Mouse (Mus musculus) intestine, embryonic 15.5 days (tissue): ENCODE results near the gene Speer4e. TPM values are rescaled to one million over a fixed set of nuclear protein-coding genes. Genes with fewer than 3 reads are reported as not detected.
A peak's percentile ranks its signal among the peaks of the same experiment; 100 is the strongest.
"Not testable (repeated sequence)": the region's sequence is repeated elsewhere in the genome, so short reads cannot be mapped to it uniquely, and the experiment has no call there.

Experiments used
- ATAC-seq: fragments of 200-750 bp; cut with Nextera tagmentation; 2 replicates; pipeline ENCODE4 v1.8.0; 2017; ENCODE audit warnings: moderate TSS enrichment, moderate library complexity
- H3K27ac ChIP-seq: fragments of 300-500 bp; sonication (generic); 2 replicates; pipeline ENCODE4 v1.5.1; 2015; ENCODE audit warnings: mild to moderate bottlenecking, inconsistent platforms
- H3K27me3 ChIP-seq: fragments of 300-500 bp; sonication (generic); replicated peaks from 2 replicates; pipeline ENCODE4 v1.6.1; 2015; ENCODE audit warnings: inconsistent platforms
- H3K36me3 ChIP-seq: fragments of 300-500 bp; sonication (generic); 2 replicates; pipeline ENCODE4 v1.6.1; 2015; ENCODE audit warnings: inconsistent platforms
- H3K4me1 ChIP-seq: fragments of 300-500 bp; sonication (generic); replicated peaks from 2 replicates; pipeline ENCODE4 v1.6.1; 2015; ENCODE audit warnings: inconsistent platforms
- H3K4me2 ChIP-seq: fragments of 300-500 bp; sonication (generic); replicated peaks from 2 replicates; pipeline ENCODE4 v1.6.1; 2015; ENCODE audit warnings: mild to moderate bottlenecking, inconsistent platforms
- H3K4me3 ChIP-seq: fragments of 300-500 bp; sonication (generic); replicated peaks from 2 replicates; pipeline ENCODE4 v1.5.1; 2015; ENCODE audit warnings: inconsistent platforms
- H3K9ac ChIP-seq: fragments of 300-500 bp; sonication (generic); 2 replicates; pipeline ENCODE4 v1.6.1; 2015; ENCODE audit warnings: inconsistent platforms
- H3K9me3 ChIP-seq: fragments of 300-500 bp; sonication (generic); 2 replicates; pipeline ENCODE4 v1.6.1; 2016; ENCODE audit warnings: inconsistent platforms
- WGBS: fragments of 180-500 bp; shearing (Covaris S2); methylation state at CpG from one replicate; pipeline ENCODE4 v1.1.7; 2015; 5-methylcytosine and 5-hydroxymethylcytosine counted together
- polyA plus RNA-seq: library from polyadenylated mRNA; unstranded; fragments of >200 nt; fragmentation: Nextera tagmentation; extraction: Ambion mirVana; gene quantifications from 2 replicates; pipeline ENCODE4 v1.2.1, GENCODE M21; 2015

Speer4e gene
- polyA plus RNA-seq, result not detected in 2 replicates

DNA sequence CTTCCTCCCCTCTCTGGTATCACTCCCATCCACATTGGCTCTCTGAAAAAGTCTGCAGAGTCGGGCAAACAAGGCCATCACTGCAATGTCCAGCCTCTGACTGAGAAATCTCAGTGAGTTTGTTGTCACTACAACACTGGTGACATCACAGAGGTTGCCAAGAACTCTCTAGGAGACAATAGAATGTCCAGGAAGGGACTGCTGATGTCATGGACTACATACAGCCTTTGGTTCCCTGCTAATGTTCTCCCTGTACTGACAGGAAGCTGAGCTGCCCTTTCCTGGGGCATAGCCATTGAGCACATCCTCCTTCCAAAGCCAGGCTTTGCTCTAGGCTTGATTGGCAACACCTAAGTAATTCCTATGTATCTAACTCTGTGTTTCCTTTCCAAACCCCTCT is at the start of gene Speer4e:
Speer4e (minus strand) TSS at position 101 of the 400 bp plus-strand sequence.
- not testable (repeated sequence) for H3K27ac ChIP-seq, ATAC-seq, H3K36me3 ChIP-seq, H3K9me3 ChIP-seq, H3K4me2 ChIP-seq, H3K4me3 ChIP-seq, H3K4me1 ChIP-seq, H3K9ac ChIP-seq, H3K27me3 ChIP-seq
- WGBS, result 46% methylated on average over 1 of the region's 1 CpGs

DNA sequence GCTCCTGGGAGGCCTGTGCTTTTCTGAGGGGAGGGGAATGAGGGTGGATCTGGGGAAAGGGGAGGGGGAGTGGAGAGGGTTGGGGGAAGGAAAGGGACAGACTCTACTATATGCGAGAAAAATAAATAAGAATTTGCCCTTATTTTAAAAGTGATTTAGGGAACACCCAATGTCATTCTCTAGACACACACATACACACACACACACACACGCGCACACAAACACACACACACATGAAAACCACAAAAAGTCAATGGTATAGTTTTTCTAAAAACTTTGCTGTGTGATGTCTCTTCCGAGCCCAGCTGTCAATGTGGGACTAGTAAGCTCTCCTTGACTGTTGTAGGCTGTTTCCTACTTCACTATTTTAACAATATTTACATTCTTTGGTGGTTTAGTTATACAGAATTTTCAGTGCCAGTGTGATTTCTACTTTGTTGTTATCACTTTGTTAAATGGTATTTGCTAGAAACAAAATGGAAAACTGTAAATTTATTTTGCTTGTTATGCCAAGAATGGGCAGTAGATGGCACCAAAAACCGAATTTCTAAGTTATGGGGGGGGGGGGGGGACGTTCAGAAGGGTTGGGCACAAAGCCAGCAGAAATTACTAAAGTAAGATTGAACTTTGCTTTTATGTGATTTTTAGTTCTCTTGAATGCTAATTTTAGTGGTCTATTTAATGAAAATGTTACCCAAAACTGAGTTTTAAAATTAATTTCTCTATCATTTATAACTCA is 48.6 kb upstream of the Speer4e start:
- peak; percentile 74 for ATAC-seq
- H3K9me3 ChIP-seq, H3K36me3 ChIP-seq, H3K27ac ChIP-seq, H3K4me1 ChIP-seq, H3K4me3 ChIP-seq, H3K27me3 ChIP-seq, H3K4me2 ChIP-seq, H3K9ac ChIP-seq: not testable (repeated sequence)
- WGBS, result 43% methylated on average over 6 of the region's 6 CpGs

DNA sequence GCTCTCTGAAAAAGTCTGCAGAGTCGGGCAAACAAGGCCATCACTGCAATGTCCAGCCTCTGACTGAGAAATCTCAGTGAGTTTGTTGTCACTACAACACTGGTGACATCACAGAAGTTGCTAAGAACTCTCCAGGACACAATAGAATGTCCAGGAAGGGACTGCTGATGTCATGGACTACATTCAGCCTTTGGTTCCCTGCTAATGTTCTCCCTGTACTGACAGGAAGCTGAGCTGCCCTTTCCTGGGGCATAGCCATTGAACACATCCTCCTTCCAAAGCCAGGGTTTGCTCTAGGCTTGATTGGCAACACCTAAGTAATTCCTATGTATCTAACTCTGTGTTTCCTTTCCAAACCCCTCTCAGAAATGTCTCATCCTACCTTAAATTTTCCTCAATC is 40.6 kb upstream of the Speer4e start, which contains the start of gene Gm10354:
Gm10354 (minus strand) TSS at position 101 of the 400 bp plus-strand sequence.
- H3K4me1 ChIP-seq, H3K27ac ChIP-seq, H3K36me3 ChIP-seq, H3K9me3 ChIP-seq, H3K9ac ChIP-seq, ATAC-seq, H3K4me3 ChIP-seq, H3K4me2 ChIP-seq, H3K27me3 ChIP-seq: not testable (repeated sequence)
- 47% methylated on average over 1 of the region's 1 CpGs for WGBS

DNA sequence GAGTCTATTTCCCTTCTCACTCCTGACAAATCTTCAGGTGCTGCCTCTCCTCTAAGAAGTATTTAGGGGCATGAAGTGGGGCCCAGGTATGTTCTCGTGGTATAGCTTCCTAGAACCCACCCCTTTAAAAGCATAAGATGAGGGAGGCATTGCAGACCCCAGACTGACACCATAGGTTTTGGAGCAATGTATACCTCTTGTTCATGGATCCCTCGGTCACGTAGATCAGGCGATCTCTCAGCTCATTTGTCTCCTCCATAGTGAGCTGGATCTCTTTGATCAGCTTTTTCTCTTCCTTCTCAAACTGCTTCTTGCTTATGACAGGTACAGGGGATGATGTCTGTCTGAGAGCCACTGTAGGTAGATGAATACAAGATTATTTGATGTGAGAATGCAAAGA is 39.1 kb upstream of the Speer4e start:
- not testable (repeated sequence) for H3K27me3 ChIP-seq, H3K9me3 ChIP-seq, H3K9ac ChIP-seq, H3K27ac ChIP-seq, ATAC-seq, H3K4me3 ChIP-seq, H3K4me2 ChIP-seq, H3K36me3 ChIP-seq, H3K4me1 ChIP-seq
- WGBS, result 74% methylated on average over 4 of the region's 4 CpGs

DNA sequence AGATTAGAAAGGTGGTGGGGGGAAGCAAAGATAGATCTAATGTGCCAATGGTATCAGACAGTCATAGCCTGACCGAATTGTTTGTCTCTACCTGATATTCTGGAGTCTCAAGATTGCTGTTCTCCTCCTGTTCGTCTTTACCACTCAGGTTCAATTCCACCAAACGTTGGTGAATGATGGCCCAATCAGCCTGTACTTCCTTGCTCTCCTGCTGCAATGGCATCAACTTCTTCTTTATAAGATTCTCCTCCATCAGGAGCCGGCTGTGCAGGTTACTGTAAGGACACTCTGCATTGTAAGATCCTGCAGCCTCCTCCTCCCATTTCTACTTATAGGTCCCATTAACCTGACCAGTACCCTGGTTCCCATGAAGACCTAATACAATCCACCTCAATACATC is 37.1 kb upstream of the Speer4e start:
- not testable (repeated sequence) for H3K4me3 ChIP-seq, ATAC-seq, H3K4me2 ChIP-seq, H3K9me3 ChIP-seq, H3K9ac ChIP-seq, H3K27ac ChIP-seq, H3K36me3 ChIP-seq, H3K27me3 ChIP-seq, H3K4me1 ChIP-seq
- 68% methylated on average over 3 of the region's 4 CpGs for WGBS

DNA sequence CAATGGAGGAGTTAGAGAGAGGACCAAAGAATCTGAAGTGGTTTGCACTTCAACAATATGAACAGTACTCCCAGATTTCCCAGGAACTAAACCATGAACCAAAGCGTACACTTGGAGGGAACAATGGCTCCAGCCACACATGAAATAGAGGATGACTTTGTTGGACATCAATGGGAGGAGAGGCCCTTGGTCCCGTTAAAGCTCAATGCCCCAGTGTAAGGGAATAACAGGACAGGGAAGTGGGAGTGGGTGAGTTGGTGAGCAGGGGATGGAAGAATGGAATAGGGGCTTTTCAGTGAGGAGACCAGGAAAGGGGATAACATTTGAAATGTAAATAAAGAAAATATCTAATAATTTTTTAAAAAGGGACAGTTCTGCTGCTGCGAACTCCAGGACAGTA is 34.6 kb upstream of the Speer4e start:
- H3K4me1 ChIP-seq, ATAC-seq, H3K36me3 ChIP-seq, H3K27ac ChIP-seq, H3K9ac ChIP-seq, H3K4me2 ChIP-seq, H3K27me3 ChIP-seq, H3K4me3 ChIP-seq, H3K9me3 ChIP-seq: not testable (repeated sequence)
- WGBS, result 79% methylated on average over 3 of the region's 3 CpGs

DNA sequence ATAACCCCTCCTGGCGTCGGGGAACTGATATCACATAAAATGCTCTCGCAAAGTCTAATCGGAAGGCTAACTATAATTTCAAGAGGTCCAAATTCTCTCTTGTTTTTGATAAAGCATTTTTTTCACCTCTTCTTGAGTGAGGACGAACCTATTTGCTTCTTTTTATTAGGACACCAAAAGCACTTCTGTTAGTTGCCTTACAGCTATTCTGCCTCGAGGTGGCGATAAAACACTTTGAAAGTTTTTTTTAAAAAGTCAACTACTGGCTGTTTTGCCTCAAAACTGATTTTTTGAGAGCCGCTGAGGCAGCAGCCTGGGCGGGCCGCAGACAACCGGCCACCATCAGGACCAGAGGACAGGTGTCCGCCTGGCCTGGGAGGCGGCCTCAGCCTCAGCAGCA is 25.6 kb upstream of the Speer4e start:
- not testable (repeated sequence) for H3K36me3 ChIP-seq, H3K27me3 ChIP-seq, H3K4me2 ChIP-seq, H3K4me1 ChIP-seq, H3K27ac ChIP-seq, H3K4me3 ChIP-seq, H3K9me3 ChIP-seq, H3K9ac ChIP-seq, ATAC-seq
- WGBS, result 79% methylated on average over 13 of the region's 13 CpGs

DNA sequence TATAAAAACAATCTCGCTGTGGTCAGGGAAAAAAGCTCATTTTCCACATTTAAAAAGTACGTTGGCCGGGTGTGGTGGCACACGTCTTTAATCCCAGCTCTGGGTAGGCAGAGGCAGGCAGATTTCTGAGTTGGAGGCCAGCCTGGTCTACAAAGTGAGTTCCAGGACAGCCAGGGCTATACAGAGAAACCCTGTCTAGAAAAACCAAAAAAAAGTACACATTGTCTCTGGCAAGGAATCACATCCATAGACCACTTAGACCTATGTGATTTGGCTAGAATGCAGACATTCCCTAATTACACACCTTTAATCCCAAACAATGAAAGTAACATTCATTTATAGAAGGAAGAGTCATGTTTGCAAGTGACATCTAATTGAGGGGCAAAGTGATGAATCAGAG is 23.3 kb upstream of the Speer4e start:
- H3K9me3 ChIP-seq, H3K27me3 ChIP-seq, H3K4me1 ChIP-seq, H3K27ac ChIP-seq, H3K36me3 ChIP-seq, H3K4me3 ChIP-seq, H3K9ac ChIP-seq, H3K4me2 ChIP-seq: not testable (repeated sequence)
- WGBS, result 83% methylated on average over 4 of the region's 4 CpGs
- ATAC-seq, result 0 out of 2 replicates have a peak, but pooled peaks have one; percentile 58

DNA sequence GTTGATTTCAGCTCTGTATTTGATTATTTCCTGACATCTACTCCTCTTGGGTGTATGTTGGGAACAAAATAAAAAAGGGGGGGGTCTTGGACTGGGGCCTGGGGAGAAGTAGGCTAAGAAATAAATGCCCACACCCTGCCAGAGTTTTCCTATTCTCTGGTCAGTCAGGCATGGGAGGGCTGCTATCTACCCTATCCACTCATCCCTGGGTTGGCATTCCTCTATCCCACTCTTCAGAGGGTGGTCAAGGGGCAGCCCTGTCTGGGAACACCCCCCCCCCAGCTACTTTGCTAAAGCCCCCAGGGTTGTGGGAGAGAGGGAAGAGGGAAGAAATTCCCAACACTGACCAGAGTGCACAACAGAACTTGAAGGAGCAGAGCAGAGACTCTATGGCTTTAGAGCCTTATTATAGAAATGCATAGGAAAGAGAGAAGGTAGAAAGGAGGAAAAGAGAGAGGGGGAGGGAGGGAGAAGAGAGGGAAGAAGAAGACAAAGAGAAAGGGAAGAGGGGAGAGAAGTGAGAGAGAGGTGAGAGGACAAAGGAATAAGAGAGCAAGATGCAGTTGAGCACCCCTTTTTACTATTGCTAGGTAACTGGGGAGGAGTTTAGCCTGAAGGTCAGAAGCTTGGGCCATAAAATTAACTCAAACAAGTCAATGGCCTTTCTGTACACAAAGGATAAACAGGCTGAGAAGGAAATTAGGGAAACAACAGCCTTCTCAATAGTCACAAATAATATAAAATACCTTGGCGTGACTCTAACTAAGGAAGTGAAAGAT is 17.9 kb upstream of the Speer4e start:
- H3K9ac ChIP-seq, H3K27ac ChIP-seq, H3K4me3 ChIP-seq, H3K27me3 ChIP-seq, H3K36me3 ChIP-seq, ATAC-seq, H3K4me2 ChIP-seq, H3K9me3 ChIP-seq, H3K4me1 ChIP-seq: not testable (repeated sequence)
- WGBS, result 68% methylated on average over 1 of the region's 1 CpGs

DNA sequence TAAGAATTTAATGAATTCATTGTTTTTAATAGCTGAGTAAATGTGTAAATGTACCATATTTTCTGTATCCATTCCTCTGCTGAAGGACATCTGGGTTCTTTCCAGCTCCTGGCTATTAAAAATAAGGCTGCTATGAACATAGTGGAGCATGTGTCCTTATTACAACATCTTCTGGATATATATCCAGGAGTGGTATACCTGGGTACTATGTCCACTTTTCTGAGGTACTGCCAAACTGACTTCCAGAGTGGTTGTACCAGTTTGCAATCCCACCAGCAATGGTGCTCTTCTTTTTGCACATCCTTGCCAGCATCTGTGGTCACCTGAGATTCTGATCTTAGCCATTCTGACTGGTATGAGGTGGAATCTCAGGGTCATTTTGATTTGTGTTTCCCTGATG is 15.4 kb upstream of the Speer4e start:
- H3K27me3 ChIP-seq, H3K4me2 ChIP-seq, H3K9ac ChIP-seq, H3K4me3 ChIP-seq, H3K27ac ChIP-seq, ATAC-seq, H3K4me1 ChIP-seq, H3K36me3 ChIP-seq, H3K9me3 ChIP-seq: not testable (repeated sequence)

DNA sequence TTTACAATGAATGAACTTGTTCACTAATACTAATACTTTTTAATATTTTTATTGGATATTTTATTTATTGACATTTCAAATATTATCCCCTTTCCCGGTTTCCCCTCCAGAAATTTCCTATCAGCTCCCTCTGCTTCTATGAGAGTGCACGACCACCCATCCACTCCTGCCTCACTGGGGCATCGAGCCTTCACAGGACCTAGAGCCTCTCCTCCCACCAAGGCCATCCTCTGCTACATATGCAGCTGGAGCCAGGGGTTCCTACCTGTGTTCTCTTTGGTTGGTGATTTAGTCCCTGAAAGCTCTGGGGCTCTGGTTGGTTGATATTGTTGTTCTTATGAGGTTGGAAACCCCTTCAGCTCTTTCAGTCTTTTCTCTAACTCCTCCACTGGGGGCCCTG is 14.5 kb upstream of the Speer4e start:
- H3K36me3 ChIP-seq, H3K27ac ChIP-seq, H3K4me3 ChIP-seq, H3K9me3 ChIP-seq, H3K27me3 ChIP-seq, ATAC-seq, H3K9ac ChIP-seq, H3K4me1 ChIP-seq, H3K4me2 ChIP-seq: not testable (repeated sequence)
- WGBS, result 70% methylated on average over 3 of the region's 3 CpGs

DNA sequence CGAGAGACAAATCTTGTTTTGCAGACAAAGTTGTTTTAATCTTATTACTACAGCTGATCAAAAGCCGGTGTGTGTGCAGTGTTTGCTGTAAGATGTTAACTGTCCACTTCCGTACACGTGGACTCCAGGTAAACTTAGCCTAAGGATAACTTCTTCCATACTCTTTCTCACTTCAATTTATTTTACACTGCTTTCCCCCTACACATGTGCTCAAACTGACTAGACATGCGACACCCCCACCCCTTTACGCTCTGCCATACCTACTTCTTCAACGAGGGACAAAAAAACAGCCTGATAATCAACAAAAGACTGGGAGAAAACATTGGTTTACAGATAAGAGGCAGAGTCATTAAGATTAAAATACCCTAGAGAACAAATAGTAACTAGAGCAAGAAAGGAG is 13.6 kb upstream of the Speer4e start:
- WGBS, result 62% methylated on average over 7 of the region's 7 CpGs
- not testable (repeated sequence) for H3K36me3 ChIP-seq, H3K27ac ChIP-seq, H3K4me3 ChIP-seq, H3K9ac ChIP-seq, H3K9me3 ChIP-seq, H3K4me1 ChIP-seq, H3K4me2 ChIP-seq, H3K27me3 ChIP-seq
- peak; percentile 53 for ATAC-seq
